Mouse (Mus musculus) lung, adult 18-20 months (tissue): ENCODE measurements around the gene Zbtb22.
"Not testable (repeated sequence)": the region's sequence is repeated elsewhere in the genome, so short reads cannot be mapped to it uniquely, and the experiment has no call there.

ENCODE experiments used
- DNase-seq, 2 experiments: peaks; one replicate each; pipeline ENCODE4 v3.0.0; 2022; ENCODE audit warnings: mixed read lengths in 2 of 2

Zbtb22 gene

DNA sequence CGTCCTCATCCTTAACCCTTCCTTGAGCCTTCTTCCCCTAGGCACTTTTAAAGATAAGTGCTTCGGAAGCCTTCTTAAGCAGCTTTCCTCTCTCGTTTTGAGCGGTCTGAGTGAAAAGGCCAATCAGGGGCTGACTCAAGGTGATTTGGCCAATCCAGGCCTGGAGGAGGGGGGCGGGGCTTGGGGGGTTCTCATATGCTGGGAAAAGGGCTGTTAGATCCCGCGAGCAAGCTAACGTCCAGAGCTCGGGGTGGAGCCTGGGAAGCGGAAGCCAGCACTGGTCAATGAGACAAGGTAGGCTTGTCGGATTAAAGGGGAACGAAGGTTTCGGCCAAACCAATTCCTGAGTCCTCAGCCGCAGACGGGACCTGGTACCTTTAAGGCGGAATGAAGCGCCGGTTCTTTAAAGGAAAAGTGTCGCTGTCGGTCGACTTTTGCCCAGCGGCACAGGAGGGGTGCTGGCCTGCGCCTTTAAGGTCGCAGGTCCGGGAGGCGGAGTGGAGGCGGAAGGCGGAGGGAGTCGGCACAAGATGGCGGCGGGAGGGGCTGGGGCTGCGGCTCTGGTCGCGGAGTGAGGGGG, at the start of gene Zbtb22, which contains the start of gene Tapbp:
Gene Zbtb22 (plus strand): TSS at position 234 of the 580 bp plus-strand sequence.
Gene Tapbp (plus strand): TSS at position 229 of the 580 bp plus-strand sequence.
- DNase-seq: peak; percentile 98 to 99

DNA sequence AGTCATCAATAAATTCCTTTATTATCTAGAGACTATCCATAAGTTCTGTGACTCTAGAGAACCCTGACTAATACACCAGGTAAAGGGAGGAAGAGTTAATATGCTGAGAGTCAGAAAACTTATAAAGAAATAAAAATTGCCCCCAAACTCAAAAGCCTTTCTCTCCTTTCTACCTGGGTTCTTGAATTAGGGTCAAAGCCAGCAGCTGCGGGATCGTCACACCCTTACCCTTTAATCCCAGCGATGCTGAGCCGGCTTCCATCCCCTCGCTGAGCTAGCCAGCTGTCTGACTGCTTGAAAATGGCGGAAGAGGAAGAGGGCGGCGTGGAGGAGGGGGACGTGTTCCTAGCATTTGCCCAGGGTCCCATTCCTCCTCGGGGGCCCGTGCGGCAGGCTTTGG, 42.2 kb upstream of the Zbtb22 start, which contains the start of gene Gm7029:
Gene Gm7029 (plus strand): TSS at position 301 of the 400 bp plus-strand sequence.
- not testable (repeated sequence) for DNase-seq

DNA sequence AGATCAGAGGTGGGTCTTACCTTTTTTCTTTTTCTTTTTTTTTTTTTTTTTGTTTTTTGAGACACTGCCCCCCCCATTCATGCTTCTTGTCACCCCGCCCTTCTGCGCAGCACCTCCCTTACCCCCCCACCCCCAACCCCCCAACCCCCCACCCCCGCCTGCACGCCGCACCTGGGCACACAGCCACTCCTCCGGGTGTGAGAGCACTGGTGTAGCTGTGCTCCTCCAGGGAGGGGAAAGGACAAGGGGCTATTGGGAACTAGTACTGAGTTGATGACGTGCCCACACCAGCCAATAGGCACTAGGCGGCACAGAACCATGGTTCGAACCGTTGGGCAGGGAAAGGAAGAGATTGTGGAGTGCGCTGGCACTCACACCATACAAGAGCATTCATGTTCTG, 41.3 kb upstream of the Zbtb22 start:
- peak in 1 of 2 experiments; percentile 10 for DNase-seq

DNA sequence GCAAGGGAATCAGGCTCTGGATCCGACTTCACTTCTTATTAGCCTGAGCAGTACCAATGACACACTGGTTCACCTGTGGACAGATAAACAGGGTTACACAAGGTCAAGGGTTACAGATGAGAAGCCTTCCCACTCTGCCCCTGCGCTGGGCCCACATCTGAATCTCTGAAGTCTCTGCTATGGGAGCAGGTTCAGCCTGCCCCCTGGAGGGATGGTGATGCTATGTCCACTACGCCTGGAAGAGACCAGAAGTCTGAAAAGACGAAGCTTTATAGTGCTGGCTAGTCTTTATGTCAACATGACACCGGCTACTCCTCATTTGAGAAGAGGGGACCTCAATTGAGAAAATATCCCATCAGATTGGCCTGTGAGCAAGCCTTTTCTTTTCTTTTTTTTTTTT, 39.9 kb upstream of the Zbtb22 start:
- DNase-seq: not testable (repeated sequence)

DNA sequence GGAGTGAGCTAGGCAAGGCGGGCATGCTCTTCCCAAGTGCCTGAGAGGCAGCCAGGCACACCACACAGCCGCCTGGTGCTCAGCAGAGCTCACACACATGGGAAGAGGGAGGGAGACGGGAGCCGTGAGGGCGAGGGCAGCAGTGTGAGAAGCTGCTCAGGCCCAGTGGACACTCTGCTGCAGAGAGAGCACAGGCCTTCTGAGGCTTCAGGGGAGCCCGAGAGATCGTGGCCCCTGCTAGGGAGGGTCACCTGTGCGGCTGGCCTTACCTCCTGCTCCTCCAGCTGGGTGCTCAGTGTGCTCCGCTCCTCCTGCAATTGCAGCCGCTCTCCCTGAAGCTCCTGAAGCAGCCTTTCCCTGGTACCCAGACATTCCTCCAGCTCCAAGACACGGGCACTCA, 31.4 kb upstream of the Zbtb22 start:
- DNase-seq: not testable (repeated sequence)

DNA sequence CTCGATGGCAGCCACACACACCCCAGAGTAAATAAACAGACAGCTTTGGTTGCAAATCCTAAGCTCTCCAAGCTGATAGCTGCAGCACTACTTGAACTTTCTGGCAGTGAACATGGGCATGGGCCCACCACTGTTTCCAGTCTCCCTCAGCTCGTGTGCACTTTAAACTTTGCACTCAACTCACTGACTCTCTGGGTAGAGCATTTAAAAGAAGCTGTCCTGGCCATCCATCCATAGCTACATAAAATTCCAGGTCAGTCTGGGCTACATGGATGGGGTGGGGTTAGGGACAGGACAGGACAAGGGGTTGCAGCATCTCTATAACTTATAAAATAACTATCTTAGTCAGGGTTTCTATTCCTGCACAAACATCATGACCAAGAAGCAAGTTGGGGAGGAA, 27.9 kb upstream of the Zbtb22 start:
- DNase-seq: not testable (repeated sequence)

DNA sequence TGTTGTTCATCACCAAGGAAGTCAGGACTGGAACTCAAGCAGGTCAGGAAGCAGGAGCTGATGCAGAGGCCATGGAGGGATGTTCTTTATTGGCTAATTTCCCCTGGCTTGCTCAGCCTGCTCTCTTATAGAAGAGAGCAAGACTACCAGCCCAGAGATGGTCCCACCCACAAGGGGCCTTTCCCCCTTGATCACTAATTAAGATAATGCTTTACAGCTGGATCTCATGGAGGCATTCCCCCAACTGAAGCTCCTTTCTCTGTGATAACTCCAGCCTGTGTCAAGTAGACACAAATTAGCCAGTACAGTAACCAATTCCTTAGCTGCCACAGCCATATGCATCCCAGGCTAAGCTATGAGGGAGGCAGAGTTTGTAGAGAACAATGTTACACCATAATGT, 27.5 kb upstream of the Zbtb22 start:
- not testable (repeated sequence) for DNase-seq

DNA sequence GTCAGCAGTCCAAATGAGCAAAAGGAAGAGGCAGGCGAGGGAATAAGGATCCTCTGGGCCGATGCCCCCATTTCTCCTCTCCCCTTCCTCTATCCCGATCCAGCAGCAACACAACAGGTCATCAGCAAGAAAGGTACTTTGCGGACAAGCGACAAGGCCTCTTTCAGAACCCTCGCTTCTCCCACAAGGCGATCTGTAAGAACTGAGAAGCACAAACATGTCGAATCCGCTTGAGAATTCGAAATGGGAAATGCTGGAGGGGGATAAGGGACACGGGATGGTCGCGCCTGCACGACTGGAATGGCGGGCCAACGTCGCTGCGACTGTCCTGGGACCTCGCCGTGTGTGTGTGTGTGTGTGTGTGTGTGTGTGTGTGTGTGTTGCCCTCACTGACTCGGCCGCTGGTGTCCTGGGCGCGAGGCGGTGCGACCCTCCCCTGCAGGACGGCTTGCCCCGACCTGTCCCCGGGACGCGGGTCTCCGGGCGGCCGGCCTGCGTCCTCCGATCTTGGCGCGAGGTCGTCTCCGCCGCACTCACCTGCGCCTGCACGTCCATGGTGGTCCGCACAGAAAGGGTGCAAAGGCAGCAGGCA, 25.7 kb upstream of the Zbtb22 start:
- not testable (repeated sequence) for DNase-seq

DNA sequence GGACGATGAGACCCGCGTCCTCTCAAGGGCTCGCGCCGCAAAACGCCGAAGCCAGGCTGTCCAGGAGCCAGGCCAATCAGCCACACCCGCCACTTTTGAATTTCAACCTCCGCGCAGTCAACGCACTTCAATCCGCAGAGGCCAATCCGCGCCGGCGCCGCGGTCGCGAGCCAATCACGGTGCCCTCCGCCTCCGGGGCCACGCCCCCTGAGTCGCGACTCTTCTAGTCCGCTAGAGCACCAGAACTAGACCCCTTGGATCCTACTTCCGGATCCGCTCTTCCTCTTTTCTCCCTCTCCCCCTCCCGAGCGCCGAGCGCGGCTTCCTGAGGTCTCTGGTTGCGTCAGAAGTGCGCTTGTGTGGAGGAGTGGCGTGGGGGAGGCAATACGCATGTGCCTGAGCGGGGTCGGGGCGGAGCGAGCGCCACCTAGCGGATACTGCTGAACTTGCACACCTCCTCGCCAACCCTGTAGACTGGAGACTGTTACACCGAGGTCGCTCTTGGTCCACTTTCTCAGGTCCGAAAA, 25.1 kb upstream of the Zbtb22 start, which contains the start of gene Kifc1:
Gene Kifc1 (minus strand): TSS at position 129 of the 527 bp plus-strand sequence.
- peak; percentile 100 for DNase-seq

DNA sequence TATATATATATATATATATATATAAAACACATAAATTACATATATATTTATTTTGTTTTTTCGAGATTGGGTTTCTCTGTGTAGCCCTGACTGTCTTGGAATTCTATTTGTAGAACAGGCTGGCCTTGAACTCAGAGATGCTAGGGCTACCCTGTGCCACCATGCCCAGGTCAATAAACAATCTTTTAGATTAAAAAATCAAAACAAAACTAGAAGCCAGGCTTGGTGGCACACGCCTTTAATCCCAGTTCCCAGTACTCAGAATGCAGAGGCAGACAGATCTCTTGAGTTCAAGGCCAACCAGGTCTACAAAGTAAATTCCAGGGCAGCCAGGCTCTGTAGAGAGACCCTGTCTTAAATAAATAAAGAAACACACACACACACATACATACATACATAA, 24.3 kb upstream of the Zbtb22 start:
- no peak for DNase-seq

DNA sequence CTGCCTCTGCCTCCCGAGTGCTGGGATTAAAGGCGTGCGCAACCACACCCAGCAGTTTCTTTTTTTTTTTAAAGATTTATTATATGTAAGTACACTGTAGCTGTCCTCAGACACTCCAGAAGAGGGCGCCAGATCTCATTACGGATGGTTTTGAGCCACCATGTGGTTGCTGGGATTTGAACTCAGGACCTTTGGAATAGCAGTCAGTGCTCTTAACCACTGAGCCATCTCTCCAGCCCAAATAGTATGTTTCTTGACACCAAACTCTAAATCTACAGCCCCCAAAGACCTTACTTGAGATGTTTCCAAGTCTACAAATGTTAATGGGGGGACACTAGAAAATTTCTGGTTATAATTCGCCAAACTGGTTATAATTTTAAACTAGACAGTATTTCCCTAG, 23.8 kb upstream of the Zbtb22 start:
- DNase-seq: not testable (repeated sequence)

DNA sequence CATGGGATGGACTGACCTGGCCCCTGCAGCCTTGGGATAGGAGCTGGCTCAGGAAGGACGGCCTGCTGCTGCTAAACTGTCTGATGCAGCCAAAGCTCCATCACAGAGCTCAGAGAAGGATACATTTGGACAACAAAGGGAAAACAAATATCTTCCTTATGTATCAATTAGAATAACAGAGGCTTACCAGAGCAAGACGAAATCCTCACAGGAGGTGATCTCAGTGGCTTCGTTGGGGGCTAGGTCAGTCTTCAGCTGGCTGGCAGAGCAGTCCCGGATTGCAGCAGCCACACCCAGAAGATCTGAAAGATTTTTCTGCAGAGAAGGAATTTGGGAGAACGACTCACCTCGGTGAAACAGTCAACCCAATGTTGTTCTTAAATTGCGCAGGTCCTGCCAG, 23.3 kb upstream of the Zbtb22 start:
- DNase-seq: no peak

DNA sequence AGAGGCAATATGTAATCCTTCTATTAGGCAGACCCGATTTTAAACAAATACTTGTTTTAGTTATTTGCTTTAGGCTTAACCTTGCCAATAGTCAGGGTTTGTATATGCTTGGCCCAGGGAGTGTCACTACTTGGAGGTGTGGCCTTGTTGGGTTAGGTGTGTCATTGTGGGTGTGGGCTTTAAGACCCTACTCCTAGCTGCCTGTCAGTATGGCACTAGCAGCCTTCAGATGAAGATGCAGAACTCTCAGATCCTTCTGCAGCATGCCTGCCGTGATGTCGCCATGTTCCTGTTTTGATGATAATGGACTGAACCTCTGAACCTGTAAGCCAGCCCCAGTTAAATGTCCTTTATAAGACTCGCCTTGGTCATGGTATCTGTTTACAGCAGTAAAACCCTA, 22.7 kb upstream of the Zbtb22 start:
- not testable (repeated sequence) for DNase-seq

DNA sequence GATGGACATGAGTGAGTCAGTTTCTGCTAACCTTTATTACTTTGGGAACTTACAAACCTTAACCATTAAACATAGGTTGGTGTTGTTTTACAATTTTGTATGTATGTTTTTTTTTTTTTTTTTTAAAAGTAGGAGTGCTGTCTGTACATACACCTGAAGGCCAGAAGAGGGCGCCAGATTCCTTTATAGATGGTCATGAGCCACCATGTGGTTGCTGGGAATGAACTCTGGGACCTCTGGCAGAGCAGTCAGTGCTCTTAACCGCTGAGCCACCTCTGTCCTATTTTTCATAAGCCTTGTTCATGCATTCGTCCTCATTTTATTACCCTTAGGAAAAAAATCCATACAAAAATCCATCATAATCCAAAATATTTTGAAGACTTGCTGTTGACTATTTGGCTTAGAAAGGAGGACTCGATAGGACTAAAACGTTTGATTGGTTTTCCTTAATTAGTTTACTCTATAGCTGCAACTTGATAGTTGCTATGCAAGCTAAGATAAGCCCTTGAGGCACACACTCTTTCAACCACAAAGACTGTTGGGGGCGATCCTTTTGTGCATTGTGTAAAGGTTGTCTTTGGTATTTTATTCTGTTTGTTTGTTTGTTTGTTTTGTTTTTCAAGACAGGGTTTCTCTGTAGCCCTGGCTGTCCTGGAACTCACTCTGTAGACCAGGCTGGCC, 18.4 kb upstream of the Zbtb22 start:
- peak in 1 of 2 experiments; percentile 51 for DNase-seq

DNA sequence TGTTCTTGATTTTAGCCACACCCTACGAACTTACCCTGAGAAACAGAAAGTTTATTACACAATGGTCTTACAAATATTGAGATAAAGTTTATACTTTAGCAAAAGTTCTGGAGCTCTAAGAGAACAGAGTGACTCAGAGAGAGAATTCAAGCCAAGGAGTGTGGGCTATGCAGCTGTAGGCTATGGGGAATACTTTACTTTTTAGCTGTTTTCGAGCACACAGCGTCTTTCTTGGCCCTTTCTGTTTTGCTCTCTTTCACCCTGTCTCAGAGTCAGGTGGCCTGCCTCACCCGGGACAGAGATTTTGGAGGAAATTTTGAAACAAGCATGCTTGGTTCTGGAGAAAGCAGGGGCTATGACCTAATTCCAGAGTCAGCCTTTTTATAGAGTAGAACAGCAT, 17.5 kb upstream of the Zbtb22 start:
- not testable (repeated sequence) for DNase-seq

DNA sequence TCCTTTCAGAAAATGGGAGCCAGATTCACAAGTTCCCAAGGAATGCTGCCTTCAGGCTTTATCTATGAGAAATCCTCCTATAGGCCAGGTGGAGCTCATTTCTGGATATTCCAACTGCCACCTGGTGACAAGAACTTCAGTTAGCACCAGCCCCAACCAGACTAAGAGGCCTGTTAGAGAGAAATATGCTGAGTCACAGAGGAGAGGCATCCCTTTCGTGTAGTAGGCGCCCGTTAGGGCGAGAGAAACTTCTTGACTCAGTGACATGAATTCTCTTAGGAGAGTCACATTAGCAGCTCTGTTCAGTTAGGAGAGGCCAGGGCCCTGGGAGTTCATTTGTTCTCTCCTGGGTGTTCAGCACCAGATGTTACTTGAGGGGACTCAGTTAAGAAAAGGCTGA, 16.1 kb upstream of the Zbtb22 start:
- no peak for DNase-seq

DNA sequence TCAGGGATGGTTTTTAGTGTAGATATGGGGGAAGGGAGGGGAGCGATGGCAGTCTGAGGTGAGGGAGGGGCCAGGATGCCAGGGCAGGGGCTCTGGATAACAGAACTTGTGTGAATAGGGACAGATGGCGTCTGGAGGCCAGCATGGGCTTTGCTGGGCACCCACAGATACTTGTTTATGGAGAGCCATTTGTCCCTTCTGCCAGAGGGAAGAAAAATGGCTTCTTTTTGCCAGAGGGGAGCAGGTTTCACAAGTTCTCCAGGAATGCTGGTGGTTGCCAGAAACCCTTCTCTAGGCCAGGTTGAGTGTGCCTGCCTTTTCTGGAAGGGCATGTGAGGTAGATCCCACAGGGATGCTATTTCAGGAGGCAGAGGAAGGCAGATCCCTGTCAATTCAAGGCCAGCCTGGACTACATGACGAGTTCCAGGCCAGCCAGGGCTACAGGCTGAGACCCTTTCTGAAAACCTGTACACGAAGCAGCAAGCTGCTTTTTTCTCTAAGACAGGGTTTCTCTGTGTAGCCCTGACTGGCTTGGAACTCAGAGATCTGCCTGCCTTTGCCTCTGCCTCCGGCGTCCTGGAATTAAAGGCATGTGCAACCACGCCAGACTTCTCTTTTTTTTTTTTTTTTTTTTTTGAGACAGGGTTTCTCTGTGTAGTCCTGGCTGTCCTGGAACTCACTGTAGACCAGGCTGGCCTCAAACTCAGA, 15.3 kb upstream of the Zbtb22 start:
- DNase-seq: peak in 1 of 2 experiments; percentile 44

DNA sequence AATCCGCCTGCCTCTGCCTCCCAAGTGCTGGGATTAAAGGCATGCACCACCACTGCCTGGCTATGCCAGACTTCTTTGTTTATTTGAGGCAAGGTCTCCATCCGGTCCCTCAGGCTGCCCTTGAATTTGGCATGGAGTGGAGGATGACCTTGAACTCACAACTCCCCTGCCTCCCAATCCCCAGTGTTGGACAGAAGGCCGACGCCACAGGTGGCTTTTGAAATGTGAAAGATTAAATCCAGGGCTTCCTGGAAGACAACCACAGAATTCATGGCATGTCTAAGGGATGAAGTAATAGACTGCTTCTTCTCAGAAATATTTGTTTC, 14.8 kb upstream of the Zbtb22 start:
- DNase-seq: no peak

DNA sequence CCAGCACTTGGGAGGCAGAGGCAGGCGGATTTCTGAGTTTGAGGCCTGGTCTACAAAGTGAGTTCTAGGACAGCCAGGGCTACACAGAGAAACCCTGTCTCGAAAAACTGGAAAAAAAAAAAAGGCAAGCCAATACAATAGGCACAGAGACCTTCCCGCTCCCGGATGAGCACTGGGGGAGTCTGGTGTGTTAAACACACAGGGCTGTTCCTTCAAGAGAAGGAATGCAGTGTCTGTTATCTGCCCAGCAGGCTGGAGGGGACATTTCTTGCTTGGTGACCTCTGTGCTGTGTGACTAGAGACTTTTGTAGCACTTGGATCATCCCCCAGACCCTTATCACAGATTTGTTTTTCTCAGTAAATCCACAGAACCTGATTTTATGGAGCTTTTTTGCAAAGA, 14.1 kb upstream of the Zbtb22 start:
- DNase-seq: no peak

DNA sequence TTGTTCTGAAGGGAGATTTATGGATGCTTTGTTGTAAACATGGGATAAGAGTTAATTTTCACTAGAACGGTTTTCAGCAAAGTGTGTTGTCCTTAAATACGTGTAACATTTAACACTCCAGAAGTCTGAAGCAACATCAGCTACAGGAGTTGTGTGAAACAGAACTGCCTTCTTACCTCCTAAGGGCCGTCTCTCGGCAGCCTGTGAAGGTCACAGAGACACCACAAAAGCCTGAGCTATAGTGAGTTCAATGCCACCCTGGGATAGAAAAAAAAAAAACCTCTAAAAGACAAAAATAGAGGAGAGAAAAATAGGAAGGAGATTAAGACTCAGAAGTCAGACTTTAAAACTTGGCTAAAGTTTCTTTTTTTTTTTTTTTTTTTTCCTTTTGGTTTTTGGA, 13.6 kb upstream of the Zbtb22 start:
- no peak for DNase-seq

DNA sequence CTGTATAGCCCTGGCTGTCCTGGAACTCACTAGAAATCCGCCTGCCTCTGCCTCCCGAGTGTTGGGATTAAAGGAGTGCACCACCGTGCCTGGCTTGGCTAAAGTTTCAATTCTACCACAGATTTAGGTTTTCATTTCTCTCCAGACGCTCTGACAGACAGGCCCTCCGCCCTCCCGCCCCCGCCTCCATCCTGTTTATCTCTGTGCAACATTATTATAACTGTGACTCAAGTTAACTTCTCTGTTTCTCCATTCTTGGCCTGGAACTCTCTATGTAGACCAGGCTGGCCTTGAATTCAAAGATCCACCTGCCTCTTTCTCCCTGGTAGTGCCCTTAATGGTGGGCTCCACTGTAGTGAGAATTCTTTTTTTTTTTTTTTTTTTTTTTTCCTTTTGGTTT, 13.2 kb upstream of the Zbtb22 start:
- no peak for DNase-seq

DNA sequence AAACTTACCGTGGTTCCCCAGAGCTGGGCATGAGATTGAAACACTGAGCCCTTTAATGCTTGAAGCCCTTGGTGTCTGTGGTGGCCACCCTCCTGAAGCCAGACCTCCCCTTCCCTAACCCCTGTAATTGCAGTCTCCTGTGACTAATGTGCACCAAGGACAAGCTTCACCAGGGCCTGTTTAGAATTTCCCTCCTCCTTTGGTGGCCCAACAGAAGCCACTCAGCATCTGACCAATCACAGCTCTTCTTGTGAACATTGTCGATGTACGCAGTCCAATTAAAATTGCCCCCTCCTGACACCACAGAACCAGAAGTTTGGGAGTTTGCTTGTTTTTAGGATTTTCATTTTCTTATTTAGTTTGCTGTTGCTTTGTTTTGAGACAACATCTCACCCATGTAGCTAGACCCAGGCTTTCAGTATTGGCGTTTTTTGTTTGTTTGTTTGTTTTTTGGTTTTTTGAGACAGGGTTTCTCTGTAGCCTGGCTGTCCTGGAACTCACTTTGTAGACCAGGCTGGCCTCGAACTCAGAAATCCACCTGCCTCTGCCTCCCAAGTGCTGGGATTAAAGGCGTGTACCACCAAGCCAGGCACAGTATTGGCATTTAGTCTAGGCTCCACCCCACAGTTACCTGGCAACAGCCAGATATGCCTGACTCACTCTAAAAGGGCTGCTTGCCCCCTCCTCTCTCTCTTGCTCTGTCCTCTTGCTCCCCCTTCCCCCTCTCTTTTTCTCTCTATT, 11.6 kb upstream of the Zbtb22 start:
- DNase-seq: not testable (repeated sequence)
